Mouse (Mus musculus): ENCODE measurements at regions not wholly inside any gene's neighbourhood (a gene's known extent, or its start where the extent isn't known, plus 50 kb on each side); places are given as distances from the start of the nearest gene placed in this dataset.

- H3K36me3 ChIP-seq (ENCODE audit: control insufficient read depth, insufficient read depth, low read length, poor library complexity, severe bottlenecking), result no peaks in the 10 kb centered on the region
- H3K27ac ChIP-seq (ENCODE audit: insufficient read depth, low read depth, low read length, poor library complexity, severe bottlenecking), result no peak overlapping the region
- no peak overlapping the region for H3K9ac ChIP-seq (ENCODE audit: insufficient read depth, low read depth, low read length, poor library complexity, severe bottlenecking)
- TF ChIP-seq ZNF384 (IDR thresholded peaks at IDR 0.05; ENCODE audit: low read depth, low read length), result no peak
- TF ChIP-seq CHD2 (IDR thresholded peaks at IDR 0.05; ENCODE audit: low read depth, low read length), result no peak
- TF ChIP-seq MAFK (IDR thresholded peaks at IDR 0.05; ENCODE audit: insufficient read depth, low read depth, low read length), result no peak
- no peak for TF ChIP-seq ZC3H11A (IDR thresholded peaks at IDR 0.05; ENCODE audit: borderline replicate concordance, low read depth, low read length)
- TF ChIP-seq HCFC1 (IDR thresholded peaks at IDR 0.05; ENCODE audit: borderline replicate concordance, insufficient read depth, low read length), result no peak
- H3K9me3 ChIP-seq (ENCODE audit: control insufficient read depth, insufficient read depth, low read depth, low read length), result no peaks in the 10 kb centered on the region
- no peak overlapping the region for H3K4me3 ChIP-seq (ENCODE audit: insufficient read depth in 1 of 2, low read depth in 1 of 2, low read length in 2 of 2, poor library complexity in 1 of 2, severe bottlenecking in 1 of 2)
- in situ Hi-C loops (cut with MboI; ENCODE audit: low sequenced_read_pairs in 2 of 2, unreplicated experiment in 2 of 2), result no loop called here
- H3K4me1 ChIP-seq (ENCODE audit: control insufficient read depth in 2 of 2, insufficient read depth in 2 of 2, low read length in 2 of 2, poor library complexity in 1 of 2), result no peaks in the 10 kb centered on the region
- DNase-seq (ENCODE audit: low read depth, low spot score), result no peak
These were observed 625.3 kb upstream of the Cdh5 start for GRCm38 (mm10) chr8:103475816-103476797.

- H3K36me3 ChIP-seq (ENCODE audit: control insufficient read depth, insufficient read depth, low read length, poor library complexity, severe bottlenecking), result no peaks in the 10 kb centered on the region
- no peak overlapping the region for H3K4me3 ChIP-seq (ENCODE audit: insufficient read depth in 1 of 2, low read depth in 1 of 2, low read length in 2 of 2, poor library complexity in 1 of 2, severe bottlenecking in 1 of 2)
- no peak overlapping the region for H3K9ac ChIP-seq (ENCODE audit: insufficient read depth, low read depth, low read length, poor library complexity, severe bottlenecking)
- TF ChIP-seq ZNF384 (IDR thresholded peaks at IDR 0.05; ENCODE audit: low read depth, low read length) (no peak), HCFC1 (IDR thresholded peaks at IDR 0.05; ENCODE audit: borderline replicate concordance, insufficient read depth, low read length) (no peak), ZC3H11A (IDR thresholded peaks at IDR 0.05; ENCODE audit: borderline replicate concordance, low read depth, low read length) (no peak), CHD2 (IDR thresholded peaks at IDR 0.05; ENCODE audit: low read depth, low read length) (no peak)
- in situ Hi-C loops (cut with MboI; ENCODE audit: low sequenced_read_pairs in 2 of 2, unreplicated experiment in 2 of 2), result no loop called here
- H3K9me3 ChIP-seq (ENCODE audit: control insufficient read depth, insufficient read depth, low read depth, low read length), result no peaks in the 10 kb centered on the region
- DNase-seq (ENCODE audit: low read depth, low spot score), result no peak
- H3K27ac ChIP-seq (ENCODE audit: insufficient read depth, low read depth, low read length, poor library complexity, severe bottlenecking), result no peak overlapping the region
- H3K4me1 ChIP-seq (ENCODE audit: control insufficient read depth in 2 of 2, insufficient read depth in 2 of 2, low read length in 2 of 2, poor library complexity in 1 of 2), result no peaks in the 10 kb centered on the region
These were observed 619.2 kb upstream of the Cdh5 start for GRCm38 (mm10) chr8:103482033-103482720.

DNA sequence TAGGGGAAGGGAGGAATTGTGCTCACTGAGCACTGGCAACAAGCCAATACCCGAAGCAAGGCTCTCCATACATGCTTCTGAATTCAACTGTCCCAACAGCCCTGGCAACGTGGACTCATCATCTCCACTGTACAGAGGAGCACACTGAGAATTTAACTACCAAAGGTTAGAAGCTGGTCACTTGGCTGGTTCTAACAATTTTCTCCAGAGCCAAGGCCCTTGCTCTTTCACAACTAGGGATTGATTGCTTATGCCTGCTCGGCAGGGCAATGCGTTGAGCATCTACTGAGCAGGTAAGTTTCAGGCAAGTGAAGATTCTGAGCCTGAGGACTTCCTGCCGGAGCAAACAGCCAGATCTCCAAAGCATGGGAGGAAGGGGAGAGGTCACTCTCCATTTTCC is 616.0 kb upstream of the Cdh5 start:
- TF ChIP-seq MAFK (IDR thresholded peaks at IDR 0.05; ENCODE audit: insufficient read depth, low read depth, low read length), result no peak
- TF ChIP-seq HCFC1 (IDR thresholded peaks at IDR 0.05; ENCODE audit: borderline replicate concordance, insufficient read depth, low read length), result no peak
- no peak for TF ChIP-seq ZNF384 (IDR thresholded peaks at IDR 0.05; ENCODE audit: low read depth, low read length)
- no peak for TF ChIP-seq ZC3H11A (IDR thresholded peaks at IDR 0.05; ENCODE audit: borderline replicate concordance, low read depth, low read length)
- TF ChIP-seq CHD2 (IDR thresholded peaks at IDR 0.05; ENCODE audit: low read depth, low read length), result no peak
- Histone ChIP-seq H3K4me1 (ENCODE audit: control insufficient read depth in 2 of 2, insufficient read depth in 2 of 2, low read length in 2 of 2, poor library complexity in 1 of 2) (no peaks in the 10 kb centered on the region), H3K36me3 (ENCODE audit: control insufficient read depth, insufficient read depth, low read length, poor library complexity, severe bottlenecking) (no peaks in the 10 kb centered on the region), H3K9me3 (ENCODE audit: control insufficient read depth, insufficient read depth, low read depth, low read length) (no peaks in the 10 kb centered on the region), H3K9ac (ENCODE audit: insufficient read depth, low read depth, low read length, poor library complexity, severe bottlenecking) (no peak overlapping the region), H3K4me3 (ENCODE audit: insufficient read depth in 1 of 2, low read depth in 1 of 2, low read length in 2 of 2, poor library complexity in 1 of 2, severe bottlenecking in 1 of 2) (no peak overlapping the region), H3K27ac (ENCODE audit: insufficient read depth, low read depth, low read length, poor library complexity, severe bottlenecking) (no peak overlapping the region)
- DNase-seq (ENCODE audit: low read depth, low spot score), result no peak
- in situ Hi-C loops (cut with MboI; ENCODE audit: low sequenced_read_pairs in 2 of 2, unreplicated experiment in 2 of 2), result no loop called here

- Histone ChIP-seq H3K9ac (ENCODE audit: insufficient read depth, low read depth, low read length, poor library complexity, severe bottlenecking) (no peak overlapping the region), H3K36me3 (ENCODE audit: control insufficient read depth, insufficient read depth, low read length, poor library complexity, severe bottlenecking) (no peaks in the 10 kb centered on the region), H3K4me1 (ENCODE audit: control insufficient read depth in 2 of 2, insufficient read depth in 2 of 2, low read length in 2 of 2, poor library complexity in 1 of 2) (no peaks in the 10 kb centered on the region), H3K9me3 (ENCODE audit: control insufficient read depth, insufficient read depth, low read depth, low read length) (no peaks in the 10 kb centered on the region), H3K4me3 (ENCODE audit: insufficient read depth in 1 of 2, low read depth in 1 of 2, low read length in 2 of 2, poor library complexity in 1 of 2, severe bottlenecking in 1 of 2) (no peak overlapping the region), H3K27ac (ENCODE audit: insufficient read depth, low read depth, low read length, poor library complexity, severe bottlenecking) (no peak overlapping the region)
- in situ Hi-C loops (cut with MboI; ENCODE audit: low sequenced_read_pairs in 2 of 2, unreplicated experiment in 2 of 2), result no loop called here
- no peak for DNase-seq (ENCODE audit: low read depth, low spot score)
- TF ChIP-seq HCFC1 (IDR thresholded peaks at IDR 0.05; ENCODE audit: borderline replicate concordance, insufficient read depth, low read length) (no peak), ZC3H11A (IDR thresholded peaks at IDR 0.05; ENCODE audit: borderline replicate concordance, low read depth, low read length) (no peak), CHD2 (IDR thresholded peaks at IDR 0.05; ENCODE audit: low read depth, low read length) (no peak), ZNF384 (IDR thresholded peaks at IDR 0.05; ENCODE audit: low read depth, low read length) (no peak), MAFK (IDR thresholded peaks at IDR 0.05; ENCODE audit: insufficient read depth, low read depth, low read length) (no peak)
These were observed 612.0 kb upstream of the Cdh5 start for GRCm38 (mm10) chr8:103489411-103489810.
